Mouse (Mus musculus) intestine, embryonic 14.5 days (tissue): ENCODE data around the gene Topaz1. TPM values are rescaled to one million over a fixed set of nuclear protein-coding genes. Genes with fewer than 3 reads are reported as not detected.

ENCODE experiments used
- ATAC-seq: fragments of 200-750 bp; cut with Nextera tagmentation; replicated peaks from 2 replicates; pipeline ENCODE4 v1.8.0; 2017; ENCODE audit warnings: low read depth, moderate number of reproducible peaks, moderate TSS enrichment, moderate library complexity; ENCODE audit not compliant: low FRiP score, low TSS enrichment
- DNase-seq: peaks from one replicate; pipeline ENCODE4 v3.0.0-alpha.2; 2018; ENCODE audit warnings: low spot score
- H3K27ac ChIP-seq: fragments of 300-500 bp; sonication (generic); 2 replicates; pipeline ENCODE4 v1.5.1; 2014; ENCODE audit warnings: low read depth, mild to moderate bottlenecking, control low read depth
- H3K27me3 ChIP-seq: fragments of 300-500 bp; sonication (generic); replicated peaks from 2 replicates; pipeline ENCODE4 v1.6.1; 2014; ENCODE audit warnings: low read length, control low read depth; ENCODE audit not compliant: control insufficient read depth, insufficient read depth
- H3K36me3 ChIP-seq: fragments of 300-500 bp; sonication (generic); 2 replicates; pipeline ENCODE4 v1.6.1; 2014; ENCODE audit warnings: low read length, control low read depth; ENCODE audit not compliant: control insufficient read depth, insufficient read depth
- H3K4me1 ChIP-seq: fragments of 300-500 bp; sonication (generic); replicated peaks from 2 replicates; pipeline ENCODE4 v1.6.1; 2014; ENCODE audit warnings: low read length, control low read depth, mixed read lengths; ENCODE audit not compliant: control insufficient read depth, insufficient read depth
- H3K4me2 ChIP-seq: fragments of 300-500 bp; sonication (generic); 2 replicates; pipeline ENCODE4 v1.6.1; 2014; ENCODE audit warnings: low read length
- H3K4me3 ChIP-seq: fragments of 300-500 bp; sonication (generic); 2 replicates; pipeline ENCODE4 v1.5.1; 2014; ENCODE audit warnings: low read depth, low read length, control low read depth, mixed read lengths
- H3K9ac ChIP-seq: fragments of 300-500 bp; sonication (generic); 2 replicates; pipeline ENCODE4 v1.6.1; 2014; ENCODE audit warnings: mild to moderate bottlenecking, low read length
- H3K9me3 ChIP-seq: fragments of 300-500 bp; sonication (generic); 2 replicates; pipeline ENCODE4 v1.6.1; 2016; ENCODE audit warnings: low read length, control low read depth; ENCODE audit not compliant: control insufficient read depth
- WGBS: fragments of 180-500 bp; shearing (Covaris S2); extraction: QIAGEN DNeasy Blood & Tissue Kit; methylation state at CpG from one replicate; pipeline ENCODE4 v1.1.7; 2014; 5-methylcytosine and 5-hydroxymethylcytosine counted together
- polyA plus RNA-seq: library from polyadenylated mRNA; unstranded; fragments of >200 nt; fragmentation: Nextera tagmentation; extraction: Ambion mirVana; gene quantifications from 2 replicates; pipeline ENCODE4 v1.2.1, GENCODE M21; 2014

Gene Topaz1
- not detected in 2 replicates for polyA plus RNA-seq

DNA sequence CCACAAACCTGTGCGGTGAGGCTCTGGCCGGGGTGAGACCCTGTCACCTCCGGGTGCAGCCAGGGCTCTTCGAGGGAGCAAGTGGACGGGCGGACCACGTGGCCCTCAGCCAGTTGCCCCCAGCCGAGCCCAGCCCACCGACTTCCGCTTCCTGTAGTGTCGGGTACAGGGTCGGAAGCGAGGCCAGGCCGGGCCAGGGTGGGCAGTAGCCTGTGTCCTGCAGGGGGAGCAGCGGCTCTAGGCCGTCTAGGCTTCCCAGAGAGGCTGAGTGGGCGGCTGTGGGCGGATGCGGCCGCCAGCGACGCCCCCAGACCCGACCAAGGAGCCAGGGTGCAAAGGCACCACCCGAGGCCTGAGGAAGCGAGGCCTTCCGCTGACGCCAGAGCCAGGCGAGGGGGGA, at the start of gene Topaz1:
Gene Topaz1 (plus strand): TSS at position 287 of the 400 bp plus-strand sequence.
- H3K4me3 ChIP-seq: no peak within 1 kb of the TSS
- 68% methylated on average over 28 of the region's 28 CpGs for WGBS
- H3K27ac ChIP-seq: no peak within 1 kb of the TSS
- H3K9me3 ChIP-seq: 0 out of 2 replicates have a peak, but pooled peaks cover 2% of the 10 kb centered on the region
- H3K27me3 ChIP-seq: no peaks in the 10 kb centered on the region
- no peak within 1 kb of the TSS for H3K9ac ChIP-seq
- no peak within 1 kb of the TSS for H3K4me2 ChIP-seq
- no peaks in the 10 kb centered on the region for H3K36me3 ChIP-seq
- ATAC-seq (no peak), DNase-seq (no peak)
- H3K4me1 ChIP-seq: no peaks in the 10 kb centered on the region

DNA sequence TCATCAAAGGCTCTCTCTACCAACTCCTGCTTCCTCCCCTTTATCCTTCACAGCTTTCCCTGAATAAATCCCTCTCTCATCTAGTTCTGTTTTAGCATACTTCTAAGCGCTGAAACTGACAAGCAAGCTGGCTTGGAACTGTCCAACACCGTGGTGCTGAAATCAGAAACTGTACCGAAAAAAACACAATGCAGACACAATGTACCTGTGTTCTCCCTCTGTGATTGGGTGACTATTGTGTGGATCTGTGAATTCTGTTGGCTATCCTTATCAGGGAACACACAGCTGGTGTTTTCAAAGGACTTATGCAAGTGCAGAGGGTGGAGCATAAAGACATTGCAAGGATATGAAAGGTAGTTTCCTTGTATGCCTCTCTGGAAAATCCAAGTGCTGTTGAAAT, 45.3 kb upstream of the Topaz1 start:
- DNase-seq: peak; percentile 87
- H3K9me3 ChIP-seq: no peaks in the 10 kb centered on the region
- H3K4me1 ChIP-seq: no peaks in the 10 kb centered on the region
- ATAC-seq: no peak
- H3K27ac ChIP-seq: no peak overlapping the region
- H3K36me3 ChIP-seq: no peaks in the 10 kb centered on the region
- no peaks in the 10 kb centered on the region for H3K27me3 ChIP-seq
- H3K4me2 ChIP-seq: no peak overlapping the region
- no peak overlapping the region for H3K4me3 ChIP-seq
- H3K9ac ChIP-seq: no peak overlapping the region
- WGBS: 5% methylated on average over 3 of the region's 3 CpGs

GRCm38 (mm10) chr9:122713836-122714235, 33.3 kb upstream of the Topaz1 start:
- Histone ChIP-seq H3K9me3 (no peaks in the 10 kb centered on the region), H3K4me3 (no peak overlapping the region), H3K36me3 (no peaks in the 10 kb centered on the region), H3K27me3 (no peaks in the 10 kb centered on the region), H3K4me1 (no peaks in the 10 kb centered on the region), H3K9ac (no peak overlapping the region), H3K4me2 (no peak overlapping the region), H3K27ac (no peak overlapping the region)
- 48% methylated on average over 2 of the region's 2 CpGs for WGBS
- ATAC-seq: no peak
- no peak for DNase-seq

- no peak overlapping the region for H3K4me3 ChIP-seq
- DNase-seq (no peak), ATAC-seq (no peak)
- no peaks in the 10 kb centered on the region for H3K27me3 ChIP-seq
- no peak overlapping the region for H3K9ac ChIP-seq
- H3K4me2 ChIP-seq: no peak overlapping the region
- no peaks in the 10 kb centered on the region for H3K9me3 ChIP-seq
- no peaks in the 10 kb centered on the region for H3K36me3 ChIP-seq
- no peaks in the 10 kb centered on the region for H3K4me1 ChIP-seq
- H3K27ac ChIP-seq: no peak overlapping the region
- WGBS: 82% methylated on average over 2 of the region's 2 CpGs
Observed at GRCm38 (mm10) chr9:122715046-122715445, 32.1 kb upstream of the Topaz1 start.

GRCm38 (mm10) chr9:122716131-122716921, 30.8 kb upstream of the Topaz1 start:
- Histone ChIP-seq H3K27me3 (no peaks in the 10 kb centered on the region), H3K36me3 (no peaks in the 10 kb centered on the region), H3K27ac (no peak overlapping the region), H3K4me2 (no peak overlapping the region), H3K4me1 (no peaks in the 10 kb centered on the region), H3K9ac (no peak overlapping the region), H3K4me3 (no peak overlapping the region), H3K9me3 (no peaks in the 10 kb centered on the region)
- 23% methylated on average over 7 of the region's 7 CpGs for WGBS
- ATAC-seq (no peak), DNase-seq (no peak)

DNA sequence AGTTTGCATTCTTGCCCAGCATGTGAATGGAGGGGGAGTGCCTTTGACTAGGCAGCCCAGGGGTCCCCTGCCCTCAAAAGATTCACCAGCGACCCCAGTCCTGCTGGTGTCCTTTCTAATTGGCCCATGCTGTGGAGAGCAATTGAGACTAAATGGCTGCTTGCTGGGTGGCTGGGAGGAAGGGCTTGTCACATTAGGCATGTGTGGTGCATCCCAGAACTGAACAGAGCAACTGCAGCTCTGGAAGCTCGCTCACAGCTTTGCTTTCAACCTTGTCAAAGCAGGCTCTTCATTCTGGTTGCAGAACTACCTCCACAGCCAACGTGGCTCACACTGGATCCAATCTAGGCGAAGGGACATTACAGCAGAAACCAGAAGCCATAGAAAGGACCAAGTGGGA, 24.9 kb upstream of the Topaz1 start:
- H3K4me3 ChIP-seq: no peak overlapping the region
- H3K9me3 ChIP-seq: no peaks in the 10 kb centered on the region
- H3K27ac ChIP-seq: no peak overlapping the region
- ATAC-seq: no peak
- H3K27me3 ChIP-seq: peaks cover 17% of the 10 kb centered on the region
- WGBS: 28% methylated on average over 4 of the region's 4 CpGs
- H3K36me3 ChIP-seq: no peaks in the 10 kb centered on the region
- H3K4me1 ChIP-seq: no peaks in the 10 kb centered on the region
- no peak overlapping the region for H3K9ac ChIP-seq
- H3K4me2 ChIP-seq: no peak overlapping the region
- DNase-seq: no peak

DNA sequence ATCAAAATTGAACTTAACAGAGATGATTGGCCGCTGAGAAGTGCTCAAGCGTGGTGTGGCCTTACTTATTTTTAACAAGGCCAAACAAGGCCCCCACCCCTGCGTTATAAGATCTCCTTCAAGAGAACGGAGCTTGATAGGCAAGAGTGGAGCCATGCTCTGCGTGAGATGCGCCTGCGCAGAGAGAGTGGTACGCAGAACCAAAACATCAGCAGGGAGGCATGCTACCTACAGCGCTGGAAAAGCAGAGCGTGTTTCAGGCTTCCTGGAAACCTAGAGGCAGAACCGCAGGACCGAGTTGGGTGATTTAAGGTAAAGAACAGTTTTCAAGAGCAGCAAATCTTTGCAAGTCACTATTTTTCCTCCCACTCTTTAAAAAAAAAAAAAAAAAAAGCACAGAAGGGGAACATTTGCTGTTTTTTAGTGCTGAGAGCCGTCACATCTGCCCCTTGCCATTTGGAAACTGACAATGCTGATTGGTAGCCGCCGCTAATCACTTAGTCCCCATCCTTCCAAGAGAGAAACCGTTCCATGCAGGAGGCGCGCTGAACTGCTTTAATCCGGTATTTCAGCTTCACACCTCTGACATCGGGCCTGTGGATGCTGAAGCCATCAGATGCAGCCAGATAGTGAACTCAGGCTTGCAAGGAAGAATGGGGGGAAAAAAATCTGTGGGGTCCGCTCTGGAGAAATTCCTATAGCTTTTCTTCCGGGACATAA, 21.9 kb upstream of the Topaz1 start:
- no peak overlapping the region for H3K4me2 ChIP-seq
- no peak overlapping the region for H3K4me3 ChIP-seq
- no peak overlapping the region for H3K27ac ChIP-seq
- no peak overlapping the region for H3K9ac ChIP-seq
- no peaks in the 10 kb centered on the region for H3K36me3 ChIP-seq
- 26% methylated on average over 22 of the region's 22 CpGs for WGBS
- no peaks in the 10 kb centered on the region for H3K9me3 ChIP-seq
- peaks cover 18% of the 10 kb centered on the region for H3K27me3 ChIP-seq
- ATAC-seq (no peak), DNase-seq (no peak)
- no peaks in the 10 kb centered on the region for H3K4me1 ChIP-seq

DNA sequence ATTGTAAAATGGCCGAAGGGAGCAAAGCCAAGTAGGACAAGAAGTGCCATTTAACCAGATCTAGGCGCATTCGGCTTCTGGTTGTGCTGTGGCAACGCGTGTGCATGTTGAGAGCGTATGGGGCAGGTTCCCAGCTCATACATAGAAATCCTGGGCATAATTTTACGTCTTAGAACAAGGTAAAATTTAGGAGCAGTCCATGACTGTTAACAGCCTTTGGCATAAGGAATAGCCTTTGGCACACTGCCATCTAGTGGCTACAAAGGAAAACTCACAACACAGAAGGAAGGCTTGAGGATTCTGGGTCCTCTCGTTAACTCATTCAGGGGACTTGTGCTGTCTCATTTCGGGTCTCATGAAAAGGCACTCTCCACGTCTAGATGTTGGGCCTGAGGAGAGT, 17.6 kb upstream of the Topaz1 start:
- WGBS: 17% methylated on average over 10 of the region's 10 CpGs
- no peak for DNase-seq
- Histone ChIP-seq H3K36me3 (no peaks in the 10 kb centered on the region), H3K27ac (no peak overlapping the region), H3K4me2 (no peak overlapping the region), H3K4me1 (no peaks in the 10 kb centered on the region), H3K27me3 (peaks cover 26% of the 10 kb centered on the region), H3K9me3 (no peaks in the 10 kb centered on the region), H3K9ac (no peak overlapping the region), H3K4me3 (no peak overlapping the region)
- ATAC-seq: no peak
